Mouse (Mus musculus) olfactory bulb, adult 2 months (tissue): ENCODE data around the gene Slc35b2. TPM values are rescaled to one million over a fixed set of nuclear protein-coding genes. Genes with fewer than 3 reads are reported as not detected.

Source experiments
- H3K27ac ChIP-seq: fragments of 200-500 bp; 2 replicates; pipeline ENCODE4 v1.5.1; 2012; ENCODE audit warnings: low read depth, low read length; ENCODE audit not compliant: insufficient read depth
- H3K4me1 ChIP-seq: fragments of 200-500 bp; 2 replicates; pipeline ENCODE4 v1.6.1; 2012; ENCODE audit warnings: low read length; ENCODE audit not compliant: control insufficient read depth, insufficient read depth
- H3K4me3 ChIP-seq: fragments of 200-500 bp; 2 replicates; pipeline ENCODE4 v1.5.1; 2012; ENCODE audit warnings: mild to moderate bottlenecking, low read depth, low read length, moderate library complexity; ENCODE audit not compliant: insufficient read depth
- CTCF ChIP-seq: fragments of 200-500 bp; IDR thresholded peaks from 2 replicates; pipeline ENCODE4 v1.5.1; 2012; ENCODE audit warnings: low read depth, mild to moderate bottlenecking, low read length, moderate library complexity; ENCODE audit not compliant: insufficient read depth
- POLR2A ChIP-seq: fragments of 200-500 bp; IDR thresholded peaks from 2 replicates; pipeline ENCODE4 v1.6.1; 2012; ENCODE audit warnings: mild to moderate bottlenecking, low read depth, low read length, moderate library complexity; ENCODE audit not compliant: insufficient read depth
- WGBS: fragments of 180-500 bp; shearing (Covaris S2); methylation state at CpG from one replicate; pipeline ENCODE4 v1.1.7; 2018; 5-methylcytosine and 5-hydroxymethylcytosine counted together
- polyA plus RNA-seq: library from polyadenylated mRNA; stranded (reverse); fragments of >200 nt; gene quantifications from 2 replicates; pipeline ENCODE4 v1.2.4, GENCODE M21; 2012; ENCODE audit warnings: low replicate concordance; ENCODE audit not compliant: missing spikeins, insufficient read depth, insufficient read length

The Slc35b2 gene
- polyA plus RNA-seq, 1 experiment = not detected

- peak overlapping the region; percentile 31; the same call in 1 of the 2 replicates for H3K27ac ChIP-seq
- 68% methylated on average over 23 of the region's 23 CpGs for WGBS
- no peak overlapping the region for H3K4me3 ChIP-seq
- TF ChIP-seq POLR2A (no peak), CTCF (no peak)
- H3K4me1 ChIP-seq = peaks cover 24% of the 10 kb centered on the region
Observed at GRCm38 (mm10) chr17:45585725-45586448, 22.2 kb downstream of the Slc35b2 start.

GRCm38 (mm10) chr17:45586449-45586837 lies 22.8 kb downstream of the Slc35b2 start:
- TF ChIP-seq POLR2A (no peak), CTCF (no peak)
- WGBS = 97% methylated on average over 3 of the region's 3 CpGs
- H3K4me3 ChIP-seq = no peak overlapping the region
- H3K4me1 ChIP-seq = peaks cover 25% of the 10 kb centered on the region
- H3K27ac ChIP-seq = no peak overlapping the region

GRCm38 (mm10) chr17:45588370-45588769 lies 24.7 kb downstream of the Slc35b2 start:
- no peak overlapping the region for H3K4me3 ChIP-seq
- peaks cover 42% of the 10 kb centered on the region for H3K4me1 ChIP-seq
- no peak overlapping the region for H3K27ac ChIP-seq
- 97% methylated on average over 7 of the region's 7 CpGs for WGBS
- TF ChIP-seq CTCF (no peak), POLR2A (no peak)

- no peak overlapping the region for H3K4me3 ChIP-seq
- H3K4me1 ChIP-seq = peaks cover 43% of the 10 kb centered on the region
- TF ChIP-seq POLR2A (no peak), CTCF (no peak)
- 98% methylated on average over 7 of the region's 7 CpGs for WGBS
- no peak overlapping the region for H3K27ac ChIP-seq
Observed at GRCm38 (mm10) chr17:45589236-45589635, 25.6 kb downstream of the Slc35b2 start.

GRCm38 (mm10) chr17:45589844-45590243 lies 26.2 kb downstream of the Slc35b2 start:
- Histone ChIP-seq H3K27ac (no peak overlapping the region), H3K4me1 (peaks cover 40% of the 10 kb centered on the region), H3K4me3 (no peak overlapping the region)
- TF ChIP-seq CTCF (no peak), POLR2A (no peak)
- 94% methylated on average over 8 of the region's 8 CpGs for WGBS

- WGBS = 88% methylated on average over 6 of the region's 6 CpGs
- TF ChIP-seq POLR2A (no peak), CTCF (no peak)
- Histone ChIP-seq H3K27ac (no peak overlapping the region), H3K4me3 (no peak overlapping the region), H3K4me1 (peaks cover 41% of the 10 kb centered on the region)
Observed at GRCm38 (mm10) chr17:45590410-45590809, 26.7 kb downstream of the Slc35b2 start.

GRCm38 (mm10) chr17:45591701-45592605 lies 28.3 kb downstream of the Slc35b2 start:
- no peak for TF ChIP-seq POLR2A
- peak overlapping the region; percentile 21; the same call in 1 of the 2 replicates for H3K27ac ChIP-seq
- 0 out of 2 replicates have a peak overlapping the region, but pooled peaks have one; percentile 1 for H3K4me3 ChIP-seq
- WGBS = 39% methylated on average over 16 of the region's 16 CpGs
- H3K4me1 ChIP-seq = peaks cover 48% of the 10 kb centered on the region

- no peak for TF ChIP-seq CTCF
- TF ChIP-seq POLR2A = no peak
- 59% methylated on average over 8 of the region's 8 CpGs for WGBS
- peak overlapping the region; percentile 21; the same call in 1 of the 2 replicates for H3K27ac ChIP-seq
- peaks cover 52% of the 10 kb centered on the region for H3K4me1 ChIP-seq
- H3K4me3 ChIP-seq = 0 out of 2 replicates have a peak overlapping the region, but pooled peaks have one; percentile 1
Observed at GRCm38 (mm10) chr17:45592606-45593431, 29.1 kb downstream of the Slc35b2 start.
